Mouse (Mus musculus): ENCODE measurements around the gene AC131692.1. TPM values are rescaled to one million over a fixed set of nuclear protein-coding genes. Genes with fewer than 3 reads are reported as not detected.

AC131692.1 gene
- polyA plus RNA-seq, 1 experiment from 2014 or later, result not detected

GRCm38 (mm10) chr19:6121761-6122160, 27.5 kb downstream of the AC131692.1 start:
- Histone ChIP-seq H3K4me2 (replicated peaks; ENCODE audit: low read depth, low read length) (no peak overlapping the region), H3K4me3 (ENCODE audit: low read depth, low read length) (no peak overlapping the region), H3K4me1 (ENCODE audit: insufficient read depth, low read depth, low read length) (no peaks in the 10 kb centered on the region), H3K27ac (ENCODE audit: low read length) (no peak overlapping the region), H3K9me3 (ENCODE audit: low read length) (no peaks in the 10 kb centered on the region), H3K9ac (replicated peaks; ENCODE audit: low read depth) (no peak overlapping the region), H3K36me3 (ENCODE audit: insufficient read depth, low read length) (no peaks in the 10 kb centered on the region), H3K27me3 (replicated peaks; ENCODE audit: insufficient read depth, low read length) (no peaks in the 10 kb centered on the region)
- no peak for DNase-seq (ENCODE audit: low spot score)
- no peak for ATAC-seq
- WGBS, result 32% methylated on average over 19 of the region's 19 CpGs
- no peak for TF ChIP-seq EP300 (IDR thresholded peaks at IDR 0.05)
- no peak for TF ChIP-seq CTCF (IDR thresholded peaks at IDR 0.05)

GRCm38 (mm10) chr19:6123330-6123729, 29.1 kb downstream of the AC131692.1 start:
- H3K36me3 ChIP-seq (ENCODE audit: insufficient read depth, low read length), result no peaks in the 10 kb centered on the region
- TF ChIP-seq EP300 (IDR thresholded peaks at IDR 0.05) (no peak), CTCF (IDR thresholded peaks at IDR 0.05) (no peak)

GRCm38 (mm10) chr19:6124898-6125297, 30.7 kb downstream of the AC131692.1 start:
- Histone ChIP-seq H3K9ac (replicated peaks; ENCODE audit: low read depth) (no peak overlapping the region), H3K9me3 (ENCODE audit: low read length) (no peaks in the 10 kb centered on the region), H3K4me1 (ENCODE audit: insufficient read depth, low read depth, low read length) (no peaks in the 10 kb centered on the region), H3K36me3 (ENCODE audit: insufficient read depth, low read length) (no peaks in the 10 kb centered on the region), H3K4me3 (ENCODE audit: low read depth, low read length) (no peak overlapping the region), H3K4me2 (replicated peaks; ENCODE audit: low read depth, low read length) (no peak overlapping the region), H3K27me3 (replicated peaks; ENCODE audit: insufficient read depth, low read length) (no peaks in the 10 kb centered on the region), H3K27ac (ENCODE audit: low read length) (no peak overlapping the region)
- TF ChIP-seq CTCF (IDR thresholded peaks at IDR 0.05) (no peak), EP300 (IDR thresholded peaks at IDR 0.05) (no peak)
- WGBS, result 58% methylated on average over 2 of the region's 2 CpGs
- no peak for ATAC-seq
- DNase-seq (ENCODE audit: low spot score), result no peak

More at GRCm38 (mm10) chr19:6123330-6123729, 29.1 kb downstream of the AC131692.1 start:
- ATAC-seq (no peak), DNase-seq (ENCODE audit: low spot score) (no peak)
- H3K4me3 ChIP-seq (ENCODE audit: low read depth, low read length), result no peak overlapping the region
- no peak overlapping the region for H3K4me2 ChIP-seq (replicated peaks; ENCODE audit: low read depth, low read length)
- no peak overlapping the region for H3K27ac ChIP-seq (ENCODE audit: low read length)
- no peaks in the 10 kb centered on the region for H3K27me3 ChIP-seq (replicated peaks; ENCODE audit: insufficient read depth, low read length)
- 70% methylated on average over 8 of the region's 8 CpGs for WGBS
- no peaks in the 10 kb centered on the region for H3K9me3 ChIP-seq (ENCODE audit: low read length)
- no peak overlapping the region for H3K9ac ChIP-seq (replicated peaks; ENCODE audit: low read depth)
- no peaks in the 10 kb centered on the region for H3K4me1 ChIP-seq (ENCODE audit: insufficient read depth, low read depth, low read length)

GRCm38 (mm10) chr19:6126289-6126688, 32.1 kb downstream of the AC131692.1 start:
- 27% methylated on average over 4 of the region's 4 CpGs for WGBS

GRCm38 (mm10) chr19:6126789-6127580, 32.8 kb downstream of the AC131692.1 start:
- no peaks in the 10 kb centered on the region for H3K27me3 ChIP-seq (replicated peaks; ENCODE audit: insufficient read depth, low read length)
- no peaks in the 10 kb centered on the region for H3K9me3 ChIP-seq (ENCODE audit: low read length)
- H3K9ac ChIP-seq (replicated peaks; ENCODE audit: low read depth), result peak overlapping the region; percentile 37; the same call in 1 of the 2 replicates
- peak overlapping the region; percentile 86 for H3K27ac ChIP-seq (ENCODE audit: low read length)
- H3K4me2 ChIP-seq (replicated peaks; ENCODE audit: low read depth, low read length), result peak overlapping the region; percentile 54
- H3K4me1 ChIP-seq (ENCODE audit: insufficient read depth, low read depth, low read length), result no peaks in the 10 kb centered on the region
- no peak for DNase-seq (ENCODE audit: low spot score)
- H3K4me3 ChIP-seq (ENCODE audit: low read depth, low read length), result peak overlapping the region; percentile 37
- 63% methylated on average over 10 of the region's 10 CpGs for WGBS
- H3K36me3 ChIP-seq (ENCODE audit: insufficient read depth, low read length), result no peaks in the 10 kb centered on the region
- ATAC-seq, result no peak
- TF ChIP-seq EP300 (IDR thresholded peaks at IDR 0.05), result no peak
- no peak for TF ChIP-seq CTCF (IDR thresholded peaks at IDR 0.05)

More at GRCm38 (mm10) chr19:6126289-6126688, 32.1 kb downstream of the AC131692.1 start:
- ATAC-seq (no peak), DNase-seq (ENCODE audit: low spot score) (peak; percentile 56)
- no peaks in the 10 kb centered on the region for H3K4me1 ChIP-seq (ENCODE audit: insufficient read depth, low read depth, low read length)
- H3K27ac ChIP-seq (ENCODE audit: low read length), result no peak overlapping the region
- H3K4me3 ChIP-seq (ENCODE audit: low read depth, low read length), result no peak overlapping the region
- H3K9ac ChIP-seq (replicated peaks; ENCODE audit: low read depth), result no peak overlapping the region
- H3K4me2 ChIP-seq (replicated peaks; ENCODE audit: low read depth, low read length), result no peak overlapping the region
- no peaks in the 10 kb centered on the region for H3K9me3 ChIP-seq (ENCODE audit: low read length)
- no peaks in the 10 kb centered on the region for H3K27me3 ChIP-seq (replicated peaks; ENCODE audit: insufficient read depth, low read length)
- TF ChIP-seq EP300 (IDR thresholded peaks at IDR 0.05), result peak; percentile 31; the same call in 1 of the 2 replicates
- TF ChIP-seq CTCF (IDR thresholded peaks at IDR 0.05), result peak; percentile 81
- H3K36me3 ChIP-seq (ENCODE audit: insufficient read depth, low read length), result no peaks in the 10 kb centered on the region

- H3K4me3 ChIP-seq (ENCODE audit: low read depth, low read length), result peak within 1 kb of the TSS; percentile 37
- ATAC-seq, result peak; percentile 95
- H3K4me1 ChIP-seq (ENCODE audit: insufficient read depth, low read depth, low read length), result no peaks in the 10 kb centered on the region
Observed at GRCm38 (mm10) chr19:6127760-6128341, 33.6 kb downstream of the AC131692.1 start, which contains the start of gene Snx15. Gene Snx15, minus strand, starts transcription at chr19:6128304.

More at GRCm38 (mm10) chr19:6127760-6128341, 33.6 kb downstream of the AC131692.1 start, which contains the start of gene Snx15:
- Histone ChIP-seq H3K9ac (replicated peaks; ENCODE audit: low read depth) (peak within 1 kb of the TSS; percentile 37), H3K27ac (ENCODE audit: low read length) (peak within 1 kb of the TSS; percentile 86), H3K4me2 (replicated peaks; ENCODE audit: low read depth, low read length) (peak within 1 kb of the TSS; percentile 54), H3K36me3 (ENCODE audit: insufficient read depth, low read length) (no peaks in the 10 kb centered on the region), H3K9me3 (ENCODE audit: low read length) (no peaks in the 10 kb centered on the region), H3K27me3 (replicated peaks; ENCODE audit: insufficient read depth, low read length) (no peaks in the 10 kb centered on the region)
- under 1% methylated on average over 32 of the region's 32 CpGs for WGBS
- DNase-seq (ENCODE audit: low spot score), result peak; percentile 99
- TF ChIP-seq CTCF (IDR thresholded peaks at IDR 0.05) (no peak; the same call in 1 of the 2 replicates), EP300 (IDR thresholded peaks at IDR 0.05) (0 out of 2 replicates have a peak, but pooled peaks have one; percentile 53)

Data from lung, postnatal 0 days (tissue).